Mouse (Mus musculus): Measurements from ENCODE around the gene Slc16a10. TPM values are rescaled to one million over a fixed set of nuclear protein-coding genes. Genes with fewer than 3 reads are reported as not detected.

The Slc16a10 gene
- polyA plus RNA-seq, 2 experiments = 5.6 to 9.6 TPM

- no peak overlapping the region for H3K4me3 ChIP-seq (replicated peaks; ENCODE audit: low read length)
- H3K9ac ChIP-seq (ENCODE audit: low read depth, low read length, severe bottlenecking) = no peak overlapping the region
- no peaks in the 10 kb centered on the region for H3K36me3 ChIP-seq (ENCODE audit: control insufficient read depth, insufficient read depth, low read length)
- peaks cover 3% of the 10 kb centered on the region; the same call in 1 of the 2 replicates for H3K4me1 ChIP-seq (ENCODE audit: control insufficient read depth, insufficient read depth, low read length)
- DNase-seq (ENCODE audit: low spot score) (no peak), ATAC-seq (ENCODE audit: low FRiP score, low read depth) (no peak)
- no peak for TF ChIP-seq POLR2A (IDR thresholded peaks at IDR 0.05; ENCODE audit: borderline replicate concordance, extremely low read depth, insufficient read depth, insufficient read length)
- H3K9me3 ChIP-seq (ENCODE audit: control insufficient read depth, low read length) = no peaks in the 10 kb centered on the region
- H3K27ac ChIP-seq (replicated peaks; ENCODE audit: low read depth, low read length) = no peak overlapping the region
- no peaks in the 10 kb centered on the region for H3K27me3 ChIP-seq (ENCODE audit: control insufficient read depth, insufficient read depth, low read length)
- no peak overlapping the region for H3K4me2 ChIP-seq (replicated peaks; ENCODE audit: low read depth, low read length, severe bottlenecking)
Observed at GRCm38 (mm10) chr10:40185956-40186355, 43.9 kb upstream of the Slc16a10 start.

DNA sequence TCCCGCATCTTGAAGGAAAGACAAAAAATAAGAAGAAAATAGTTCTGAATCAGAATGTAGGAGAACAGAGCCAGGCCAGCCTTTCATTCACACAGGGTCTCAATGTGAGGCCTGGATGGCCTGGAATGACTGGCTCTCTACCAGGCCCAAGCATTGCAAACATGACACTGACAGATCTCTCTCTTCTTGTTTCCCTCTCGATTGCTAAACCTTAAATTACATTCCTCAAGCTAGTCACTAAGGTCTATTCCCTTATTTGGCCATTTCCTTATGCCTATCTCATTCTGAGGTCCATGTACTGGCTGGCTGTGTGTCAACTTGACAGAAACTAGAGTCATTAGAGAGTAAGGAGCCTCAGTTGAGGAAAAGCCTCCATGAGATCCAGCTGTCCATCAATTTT lies 38.0 kb upstream of the Slc16a10 start:
- Histone ChIP-seq H3K36me3 (ENCODE audit: control insufficient read depth, insufficient read depth, low read length) (no peaks in the 10 kb centered on the region), H3K4me1 (ENCODE audit: control insufficient read depth, insufficient read depth, low read length) (no peaks in the 10 kb centered on the region), H3K27me3 (ENCODE audit: control insufficient read depth, insufficient read depth, low read length) (no peaks in the 10 kb centered on the region), H3K9ac (ENCODE audit: low read depth, low read length, severe bottlenecking) (no peak overlapping the region), H3K4me2 (replicated peaks; ENCODE audit: low read depth, low read length, severe bottlenecking) (no peak overlapping the region), H3K4me3 (replicated peaks; ENCODE audit: low read length) (no peak overlapping the region), H3K27ac (replicated peaks; ENCODE audit: low read depth, low read length) (no peak overlapping the region), H3K9me3 (ENCODE audit: control insufficient read depth, low read length) (no peaks in the 10 kb centered on the region)
- DNase-seq (ENCODE audit: low spot score) (no peak), ATAC-seq (ENCODE audit: low FRiP score, low read depth) (no peak)
- 69% methylated on average over 2 of the region's 2 CpGs for WGBS
- TF ChIP-seq POLR2A (IDR thresholded peaks at IDR 0.05; ENCODE audit: borderline replicate concordance, extremely low read depth, insufficient read depth, insufficient read length) = no peak

DNA sequence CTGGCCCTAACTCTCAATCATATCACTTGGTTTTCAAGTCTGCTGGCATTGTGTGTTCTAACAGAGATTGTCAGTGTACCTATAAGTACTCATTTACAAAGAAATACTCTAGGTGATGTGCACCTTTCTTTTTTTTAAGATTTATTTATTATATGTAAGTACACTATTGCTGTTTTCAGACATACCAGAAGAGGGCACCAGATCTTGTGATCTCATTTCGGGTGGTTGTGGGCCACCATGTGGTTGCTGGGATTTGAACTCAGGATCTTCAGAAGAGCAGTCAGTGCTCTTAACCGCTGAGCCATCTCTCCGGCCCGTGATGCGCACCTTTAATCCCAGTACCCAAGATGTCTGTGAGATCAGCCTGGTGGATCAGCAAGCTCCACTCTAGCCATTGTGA lies 37.1 kb upstream of the Slc16a10 start:
- no peak overlapping the region for H3K4me2 ChIP-seq (replicated peaks; ENCODE audit: low read depth, low read length, severe bottlenecking)
- no peak for TF ChIP-seq POLR2A (IDR thresholded peaks at IDR 0.05; ENCODE audit: borderline replicate concordance, extremely low read depth, insufficient read depth, insufficient read length)
- H3K9ac ChIP-seq (ENCODE audit: low read depth, low read length, severe bottlenecking) = no peak overlapping the region
- H3K36me3 ChIP-seq (ENCODE audit: control insufficient read depth, insufficient read depth, low read length) = no peaks in the 10 kb centered on the region
- no peak overlapping the region for H3K27ac ChIP-seq (replicated peaks; ENCODE audit: low read depth, low read length)
- no peaks in the 10 kb centered on the region for H3K4me1 ChIP-seq (ENCODE audit: control insufficient read depth, insufficient read depth, low read length)
- no peaks in the 10 kb centered on the region for H3K9me3 ChIP-seq (ENCODE audit: control insufficient read depth, low read length)
- no peak overlapping the region for H3K4me3 ChIP-seq (replicated peaks; ENCODE audit: low read length)
- WGBS = 93% methylated on average over 5 of the region's 5 CpGs
- no peak for ATAC-seq (ENCODE audit: low FRiP score, low read depth)
- DNase-seq (ENCODE audit: low spot score) = no peak
- H3K27me3 ChIP-seq (ENCODE audit: control insufficient read depth, insufficient read depth, low read length) = no peaks in the 10 kb centered on the region

DNA sequence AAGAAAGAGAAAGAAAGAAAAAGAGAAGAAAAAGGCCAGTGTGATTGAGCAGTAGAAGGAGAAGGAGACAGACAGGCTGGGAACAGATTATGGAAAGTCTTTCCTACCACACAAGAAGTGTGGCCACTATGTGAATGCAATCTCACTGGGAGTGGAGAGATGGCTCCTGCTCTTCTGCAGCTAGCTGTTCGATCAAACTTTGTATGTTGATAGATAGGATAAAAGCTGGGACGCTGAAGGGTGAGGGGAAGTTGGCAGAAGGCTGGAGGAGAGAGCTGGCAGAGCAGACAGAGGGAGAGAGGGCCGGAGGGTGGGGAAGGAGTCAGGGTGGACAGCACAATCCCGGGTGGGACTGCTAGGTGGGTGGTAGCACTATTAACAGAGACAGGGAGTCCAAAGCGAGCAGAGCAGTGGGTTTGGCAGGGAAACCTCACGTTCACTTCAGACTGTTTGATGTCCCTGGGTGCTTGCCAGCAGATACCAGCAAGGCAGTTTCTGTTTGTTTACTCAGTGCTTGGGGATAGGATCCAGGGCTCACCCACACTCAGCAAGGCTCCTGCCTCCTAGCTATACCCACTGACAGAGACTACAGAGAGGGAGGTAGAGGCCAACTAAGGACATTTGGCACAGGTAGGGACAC lies 35.4 kb upstream of the Slc16a10 start:
- Histone ChIP-seq H3K4me3 (replicated peaks; ENCODE audit: low read length) (no peak overlapping the region), H3K27ac (replicated peaks; ENCODE audit: low read depth, low read length) (no peak overlapping the region), H3K9me3 (ENCODE audit: control insufficient read depth, low read length) (no peaks in the 10 kb centered on the region), H3K9ac (ENCODE audit: low read depth, low read length, severe bottlenecking) (no peak overlapping the region), H3K27me3 (ENCODE audit: control insufficient read depth, insufficient read depth, low read length) (no peaks in the 10 kb centered on the region), H3K4me1 (ENCODE audit: control insufficient read depth, insufficient read depth, low read length) (no peaks in the 10 kb centered on the region), H3K36me3 (ENCODE audit: control insufficient read depth, insufficient read depth, low read length) (no peaks in the 10 kb centered on the region), H3K4me2 (replicated peaks; ENCODE audit: low read depth, low read length, severe bottlenecking) (no peak overlapping the region)
- no peak for TF ChIP-seq POLR2A (IDR thresholded peaks at IDR 0.05; ENCODE audit: borderline replicate concordance, extremely low read depth, insufficient read depth, insufficient read length)
- peak; percentile 24 for DNase-seq (ENCODE audit: low spot score)
- WGBS = 50% methylated on average over 6 of the region's 6 CpGs
- no peak for ATAC-seq (ENCODE audit: low FRiP score, low read depth)

DNA sequence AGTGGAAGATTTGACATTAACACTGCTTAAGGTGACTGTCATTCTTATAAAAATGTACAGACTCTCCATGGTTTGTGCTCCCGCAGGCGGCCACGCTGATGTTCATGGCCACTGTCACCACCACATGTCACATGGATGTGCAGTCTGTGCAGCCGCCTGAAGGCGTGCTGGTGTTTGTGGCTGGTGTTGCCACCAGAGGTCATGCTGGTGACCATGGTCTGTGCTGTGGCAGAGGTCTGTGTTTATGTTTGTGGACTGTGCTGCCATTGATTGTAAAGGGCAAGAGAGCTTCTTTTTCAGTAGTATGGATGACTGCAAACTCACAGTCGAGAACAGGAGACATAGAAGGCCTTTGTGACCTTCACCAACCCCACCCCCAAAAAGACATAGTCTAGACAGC lies 30.1 kb upstream of the Slc16a10 start:
- DNase-seq (ENCODE audit: low spot score) (no peak), ATAC-seq (ENCODE audit: low FRiP score, low read depth) (no peak)
- no peak overlapping the region for H3K27ac ChIP-seq (replicated peaks; ENCODE audit: low read depth, low read length)
- H3K9ac ChIP-seq (ENCODE audit: low read depth, low read length, severe bottlenecking) = no peak overlapping the region
- TF ChIP-seq POLR2A (IDR thresholded peaks at IDR 0.05; ENCODE audit: borderline replicate concordance, extremely low read depth, insufficient read depth, insufficient read length) = no peak
- 90% methylated on average over 6 of the region's 6 CpGs for WGBS
- H3K27me3 ChIP-seq (ENCODE audit: control insufficient read depth, insufficient read depth, low read length) = no peaks in the 10 kb centered on the region
- no peaks in the 10 kb centered on the region for H3K9me3 ChIP-seq (ENCODE audit: control insufficient read depth, low read length)
- H3K4me2 ChIP-seq (replicated peaks; ENCODE audit: low read depth, low read length, severe bottlenecking) = no peak overlapping the region
- 0 out of 2 replicates have a peak, but pooled peaks cover 5% of the 10 kb centered on the region for H3K4me1 ChIP-seq (ENCODE audit: control insufficient read depth, insufficient read depth, low read length)
- H3K4me3 ChIP-seq (replicated peaks; ENCODE audit: low read length) = no peak overlapping the region
- no peaks in the 10 kb centered on the region for H3K36me3 ChIP-seq (ENCODE audit: control insufficient read depth, insufficient read depth, low read length)

Data from limb, embryonic 14.5 days (tissue).